Mouse (Mus musculus) CH12.LX (cell line): ENCODE results near the gene Ly6g6c. TPM values are rescaled to one million over a fixed set of nuclear protein-coding genes. Genes with fewer than 3 reads are reported as not detected.

Source experiments
- DNase-seq: peaks from one replicate; pipeline ENCODE4 v3.0.0-alpha.2; 2013; ENCODE audit errors: extremely low read depth
- H3K27ac ChIP-seq: 2 replicates; pipeline ENCODE4 v1.5.1; 2012; ENCODE audit warnings: low read depth, mild to moderate bottlenecking, control low read depth, moderate library complexity; ENCODE audit not compliant: insufficient read depth
- H3K27me3 ChIP-seq: replicated peaks from 2 replicates; pipeline ENCODE3; 2012; ENCODE audit warnings: inconsistent platforms
- H3K36me3 ChIP-seq, 2 experiments: replicated peaks in 1 of 2; 2 replicates each; pipeline versions ENCODE3 to v1.6.1; 2012; ENCODE audit warnings: inconsistent platforms in 1 of 2, low read length in 1 of 2, mild to moderate bottlenecking in 1 of 2, mixed read lengths in 1 of 2, moderate library complexity in 1 of 2; ENCODE audit not compliant: control insufficient read depth in 1 of 2, insufficient read depth in 1 of 2
- H3K4me1 ChIP-seq, 2 experiments: 2 replicates each; pipeline ENCODE4 v1.6.1; 2012; ENCODE audit warnings: inconsistent platforms in 1 of 2, moderate library complexity in 1 of 2; ENCODE audit not compliant: insufficient read depth in 2 of 2, control insufficient read depth in 1 of 2
- H3K4me2 ChIP-seq: 2 replicates; pipeline ENCODE4 v1.6.1; 2012; ENCODE audit warnings: low read depth, mild to moderate bottlenecking, control low read depth; ENCODE audit not compliant: poor library complexity, insufficient read depth, severe bottlenecking
- H3K4me3 ChIP-seq, 3 experiments: fragments of 150-350 bp in 1 of 3; sonication (generic) in 1 of 3; replicated peaks in 1 of 3; 2 replicates each; pipeline versions ENCODE3 to v1.5.1; 2011 to 2012; ENCODE audit warnings: low read depth in 2 of 3, low read length in 2 of 3, mild to moderate bottlenecking in 2 of 3, moderate library complexity in 2 of 3, control low read depth in 1 of 3, improper control_type of control experiment in 1 of 3, inconsistent platforms in 1 of 3, mixed read lengths in 1 of 3; ENCODE audit not compliant: poor library complexity in 1 of 3
- H3K79me2 ChIP-seq: replicated peaks from 2 replicates; pipeline ENCODE4 v1.6.1; 2012; ENCODE audit warnings: mild to moderate bottlenecking, moderate library complexity; ENCODE audit not compliant: control insufficient read depth, poor library complexity, insufficient read depth, severe bottlenecking; ENCODE audit errors: extremely low read depth
- H3K9ac ChIP-seq: 2 replicates; pipeline ENCODE4 v1.6.1; 2012; ENCODE audit warnings: low read depth, mild to moderate bottlenecking, control low read depth, moderate library complexity; ENCODE audit not compliant: insufficient read depth
- H3K9me3 ChIP-seq: replicated peaks from 2 replicates; pipeline ENCODE3; 2012; ENCODE audit warnings: low read length, inconsistent platforms, mixed read lengths
- CHD2 ChIP-seq: IDR thresholded peaks from 2 replicates; pipeline ENCODE4 v1.6.1; 2011; ENCODE audit warnings: low read length, improper control_type of control experiment
- ELF1 ChIP-seq: IDR thresholded peaks from 2 replicates; pipeline ENCODE4 v1.6.1; 2014; ENCODE audit warnings: low read depth, mild to moderate bottlenecking, inconsistent platforms, low read length, improper control_type of control experiment
- ETS1 ChIP-seq: conservative IDR thresholded peaks from 2 replicates; pipeline ENCODE4 v1.6.1; 2012; ENCODE audit warnings: low read depth, mild to moderate bottlenecking, inconsistent platforms, low read length, improper control_type of control experiment, moderate library complexity
- IRF4 ChIP-seq: IDR thresholded peaks from 2 replicates; pipeline ENCODE4 v1.6.1; 2014; ENCODE audit warnings: low read depth, mild to moderate bottlenecking, inconsistent platforms, low read length, improper control_type of control experiment
- JUN ChIP-seq: IDR thresholded peaks from 2 replicates; pipeline ENCODE4 v1.6.1; 2011; ENCODE audit warnings: low read depth, mild to moderate bottlenecking, low read length, improper control_type of control experiment, moderate library complexity; ENCODE audit not compliant: insufficient read depth
- MAZ ChIP-seq: IDR thresholded peaks from 2 replicates; pipeline ENCODE4 v1.6.1; 2012; ENCODE audit warnings: low read depth, mild to moderate bottlenecking, inconsistent platforms, low read length, improper control_type of control experiment, moderate library complexity
- MEF2A ChIP-seq: IDR thresholded peaks from 2 replicates; pipeline ENCODE4 v1.6.1; 2014; ENCODE audit warnings: low read depth, mild to moderate bottlenecking, inconsistent platforms, low read length, improper control_type of control experiment, borderline replicate concordance
- MXI1 ChIP-seq: IDR thresholded peaks from 2 replicates; pipeline ENCODE4 v1.6.1; 2011; ENCODE audit warnings: mild to moderate bottlenecking, low read depth, low read length, improper control_type of control experiment
- MYC ChIP-seq: IDR thresholded peaks from 2 replicates; pipeline ENCODE4 v1.6.1; 2011; ENCODE audit warnings: low read depth, mild to moderate bottlenecking, improper control_type of control experiment, low read length
- NELFE ChIP-seq: IDR thresholded peaks from 2 replicates; pipeline ENCODE4 v1.6.1; 2011; ENCODE audit warnings: low read depth, low read length, improper control_type of control experiment
- PAX5 ChIP-seq: IDR thresholded peaks from 2 replicates; pipeline ENCODE4 v1.6.1; 2012; ENCODE audit warnings: low read length, inconsistent platforms, mixed read lengths
- POLR2AphosphoS2 ChIP-seq: IDR thresholded peaks from 2 replicates; pipeline ENCODE4 v1.6.1; 2011; ENCODE audit warnings: low read depth, low read length, improper control_type of control experiment
- SMC3 ChIP-seq: IDR thresholded peaks from 2 replicates; pipeline ENCODE4 v1.6.1; 2011; ENCODE audit warnings: low read depth, low read length, improper control_type of control experiment
- TBP ChIP-seq: conservative IDR thresholded peaks from 2 replicates; pipeline ENCODE4 v1.6.1; 2011; ENCODE audit warnings: low read depth, low read length, improper control_type of control experiment
- TCF12 ChIP-seq: IDR thresholded peaks from 2 replicates; pipeline ENCODE4 v1.6.1; 2014; ENCODE audit warnings: low read depth, mild to moderate bottlenecking, inconsistent platforms, low read length, improper control_type of control experiment
- dilution Hi-C: fragments of 300-500 bp; cut with MboI; formaldehyde crosslinking; loops from 2 replicates; pipeline ENCODE4 v1.14.3; 2020; ENCODE audit warnings: low sequenced_read_pairs; ENCODE audit not compliant: extremely low pct_unique_long_range_greater_than_20kb, extremely low pct_ligation_motif_present
- in situ Hi-C: fragments of 300-500 bp; cut with MboI; formaldehyde crosslinking; loops from 3 replicates; pipeline ENCODE4 v1.14.3; 2019; ENCODE audit warnings: low sequenced_read_pairs, low pct_ligation_motif_present, low pct_unique_long_range_greater_than_20kb, mixed read lengths
- polyA plus RNA-seq: library from polyadenylated mRNA; unstranded; fragments of >175 nt; gene quantifications from 2 replicates; pipeline ENCODE4 v1.2.1, GENCODE M21; 2012; ENCODE audit warnings: low read depth; ENCODE audit not compliant: insufficient read length
- total RNA-seq, 2 experiments: library from RNA; depleted of rRNA; stranded (reverse); fragments of 300-350 nt in 1 of 2; fragments of >200 nt in 1 of 2; gene quantifications; 2 replicates each; pipeline ENCODE4 v1.2.3; 2012 to 2014

Ly6g6c gene
- total and polyA plus RNA-seq, 3 experiments: 0.30 TPM; not detected in 2

- in situ Hi-C loops: no loop called here
- H3K4me1 ChIP-seq: peaks cover 0 to 10% of the 10 kb centered on the region in 2 experiments; a peak in 2 of 4 replicates
Observed at GRCm38 (mm10) chr17:35096597-35096996, 31.4 kb downstream of the Ly6g6c start.

GRCm38 (mm10) chr17:35097164-35097655 is 32.0 kb downstream of the Ly6g6c start:
- Histone ChIP-seq H3K79me2 (no peaks in the 10 kb centered on the region), H3K27me3 (no peaks in the 10 kb centered on the region), H3K4me2 (no peak overlapping the region), H3K27ac (no peak overlapping the region), H3K4me3 (no peak overlapping the region), H3K9ac (no peak overlapping the region), H3K36me3 (peaks cover 59 to 91% of the 10 kb centered on the region in 2 experiments), H3K9me3 (no peaks in the 10 kb centered on the region), H3K4me1 (peaks cover 0 to 10% of the 10 kb centered on the region in 2 experiments; a peak in 2 of 4 replicates)
- DNase-seq: no peak
- dilution Hi-C loops (no loop called here), in situ Hi-C loops (no loop called here)
- TF ChIP-seq MYC (no peak), TBP (no peak), MEF2A (no peak), IRF4 (no peak), ETS1 (no peak), PAX5 (no peak), ELF1 (no peak), MXI1 (no peak), CHD2 (no peak), SMC3 (no peak), POLR2AphosphoS2 (no peak)

More at GRCm38 (mm10) chr17:35096597-35096996, 31.4 kb downstream of the Ly6g6c start:
- DNase-seq: no peak
- H3K9me3 ChIP-seq: no peaks in the 10 kb centered on the region
- TF ChIP-seq CHD2 (no peak), NELFE (no peak), PAX5 (no peak), MAZ (no peak), JUN (no peak), POLR2AphosphoS2 (no peak), TCF12 (no peak), TBP (no peak)
- TF ChIP-seq, all 38 proteins: peak for 0
- Histone ChIP-seq H3K9ac (no peak overlapping the region), H3K79me2 (no peaks in the 10 kb centered on the region), H3K27me3 (no peaks in the 10 kb centered on the region), H3K4me3 (no peak overlapping the region), H3K27ac (no peak overlapping the region), H3K4me2 (no peak overlapping the region), H3K36me3 (peaks cover 57 to 90% of the 10 kb centered on the region in 2 experiments)
- dilution Hi-C loops: no loop called here
